Mouse (Mus musculus): ENCODE data around the gene Tnxb. TPM values are rescaled to one million over a fixed set of nuclear protein-coding genes. Genes with fewer than 3 reads are reported as not detected.
"Not testable (repeated sequence)": the region's sequence is repeated elsewhere in the genome, so short reads cannot be mapped to it uniquely, and the experiment has no call there.

Gene Tnxb
- polyA plus RNA-seq, 1 experiment: 0.77 TPM

- Histone ChIP-seq H3K36me3 (ENCODE audit: control insufficient read depth, insufficient read depth, low read length) (no peaks in the 10 kb centered on the region), H3K27ac (ENCODE audit: control insufficient read depth, insufficient read depth, low read depth, low read length) (no peak overlapping the region), H3K4me3 (ENCODE audit: control insufficient read depth, low read depth, low read length) (no peak overlapping the region), H3K4me1 (ENCODE audit: control insufficient read depth, insufficient read depth, low read length) (peaks cover 4% of the 10 kb centered on the region), H3K27me3 (ENCODE audit: control insufficient read depth, insufficient read depth, low read length) (no peaks in the 10 kb centered on the region)
- TF ChIP-seq CTCF (IDR thresholded peaks at IDR 0.05; ENCODE audit: control insufficient read depth, insufficient read depth, insufficient replicate concordance, low read depth, low read length) (no peak), POLR2A (IDR thresholded peaks at IDR 0.05; ENCODE audit: control insufficient read depth, low read depth, low read length) (no peak)
Measured at GRCm38 (mm10) chr17:34744206-34744605, 73.9 kb downstream of the Tnxb start.

- H3K4me3 ChIP-seq (ENCODE audit: control insufficient read depth, low read depth, low read length); H3K27ac ChIP-seq (ENCODE audit: control insufficient read depth, insufficient read depth, low read depth, low read length); H3K4me1 ChIP-seq (ENCODE audit: control insufficient read depth, insufficient read depth, low read length); H3K36me3 ChIP-seq (ENCODE audit: control insufficient read depth, insufficient read depth, low read length); H3K27me3 ChIP-seq (ENCODE audit: control insufficient read depth, insufficient read depth, low read length): not testable (repeated sequence)
Measured at GRCm38 (mm10) chr17:34744611-34745010, 74.3 kb downstream of the Tnxb start.

DNA sequence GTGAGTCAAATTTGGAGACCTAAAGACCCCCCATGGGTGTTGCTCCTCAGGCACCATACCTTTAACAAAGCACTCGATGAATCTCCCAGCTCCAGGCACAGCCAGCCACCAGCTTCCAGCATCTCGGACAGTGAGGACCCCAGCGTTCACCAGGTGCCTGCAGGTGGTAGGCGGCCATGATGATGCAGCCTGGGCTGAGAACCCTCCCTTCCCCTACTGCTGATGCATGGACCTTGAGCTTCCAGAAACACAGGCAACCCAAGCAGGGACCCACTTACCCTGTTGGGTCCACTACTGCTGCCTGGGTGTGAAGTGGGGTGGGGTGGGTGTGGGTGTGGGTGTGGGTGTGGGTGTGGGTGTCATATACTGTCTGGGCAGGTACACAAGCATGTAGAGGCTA is 74.8 kb downstream of the Tnxb start:
- H3K4me1 ChIP-seq (ENCODE audit: control insufficient read depth, insufficient read depth, low read length); H3K27ac ChIP-seq (ENCODE audit: control insufficient read depth, insufficient read depth, low read depth, low read length); H3K36me3 ChIP-seq (ENCODE audit: control insufficient read depth, insufficient read depth, low read length); H3K27me3 ChIP-seq (ENCODE audit: control insufficient read depth, insufficient read depth, low read length); H3K4me3 ChIP-seq (ENCODE audit: control insufficient read depth, low read depth, low read length): not testable (repeated sequence)

GRCm38 (mm10) chr17:34746531-34746930 is 76.2 kb downstream of the Tnxb start:
- Histone ChIP-seq H3K27ac (ENCODE audit: control insufficient read depth, insufficient read depth, low read depth, low read length) (no peak overlapping the region), H3K4me3 (ENCODE audit: control insufficient read depth, low read depth, low read length) (no peak overlapping the region), H3K27me3 (ENCODE audit: control insufficient read depth, insufficient read depth, low read length) (no peaks in the 10 kb centered on the region), H3K4me1 (ENCODE audit: control insufficient read depth, insufficient read depth, low read length) (peaks cover 2% of the 10 kb centered on the region; the same call in 1 of the 2 replicates), H3K36me3 (ENCODE audit: control insufficient read depth, insufficient read depth, low read length) (no peaks in the 10 kb centered on the region)
- TF ChIP-seq CTCF (IDR thresholded peaks at IDR 0.05; ENCODE audit: control insufficient read depth, insufficient read depth, insufficient replicate concordance, low read depth, low read length) (no peak), POLR2A (IDR thresholded peaks at IDR 0.05; ENCODE audit: control insufficient read depth, low read depth, low read length) (no peak)

DNA sequence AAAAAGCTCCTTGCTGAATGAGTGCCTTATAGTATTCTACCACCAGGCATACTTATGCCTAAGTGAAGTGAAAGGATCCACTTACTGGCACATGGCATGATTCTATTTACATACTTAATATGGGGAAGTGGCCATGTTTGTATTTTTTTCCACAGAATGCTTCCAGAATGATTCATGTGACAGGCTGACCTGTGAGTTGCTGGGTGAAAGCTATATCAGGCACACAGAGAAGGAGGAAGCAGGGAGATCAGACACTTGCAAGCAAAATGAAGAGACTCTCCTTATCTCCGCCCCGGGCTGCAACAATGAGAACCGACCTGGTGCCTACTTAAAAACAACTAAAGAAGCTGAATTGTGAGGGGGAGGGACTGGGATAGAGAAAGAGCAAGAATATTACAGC is 91.1 kb downstream of the Tnxb start:
- H3K36me3 ChIP-seq (ENCODE audit: control insufficient read depth, insufficient read depth, low read length): no peaks in the 10 kb centered on the region
- no peak for TF ChIP-seq POLR2A (IDR thresholded peaks at IDR 0.05; ENCODE audit: control insufficient read depth, low read depth, low read length)
- H3K27me3 ChIP-seq (ENCODE audit: control insufficient read depth, insufficient read depth, low read length): no peaks in the 10 kb centered on the region
- no peak overlapping the region for H3K4me3 ChIP-seq (ENCODE audit: control insufficient read depth, low read depth, low read length)
- no peak overlapping the region for H3K27ac ChIP-seq (ENCODE audit: control insufficient read depth, insufficient read depth, low read depth, low read length)
- no peaks in the 10 kb centered on the region for H3K4me1 ChIP-seq (ENCODE audit: control insufficient read depth, insufficient read depth, low read length)

Other genes with a start within 250 kb of the Tnxb start
- gene Btnl4, start 193.2 kb upstream of the Tnxb start, polyA plus RNA-seq (2012; rRNA removed): 0.09 TPM in 1 of 2 replicates, not detected in the other
- gene Btnl6, start 153.2 kb upstream of the Tnxb start, polyA plus RNA-seq (2012; rRNA removed): not detected in 2 replicates
- 7.2 and 12.3 TPM in 2 replicates for gene Notch4, start 106.3 kb upstream of the Tnxb start, polyA plus RNA-seq (2012; rRNA removed)
- gene Gpsm3, start 80.7 kb upstream of the Tnxb start, polyA plus RNA-seq (2012; rRNA removed): 1.7 and 1.9 TPM in 2 replicates
- 9.6 and 11.2 TPM in 2 replicates for gene Pbx2, start 79.3 kb upstream of the Tnxb start, polyA plus RNA-seq (2012; rRNA removed)
- gene Ager, start 72.7 kb upstream of the Tnxb start, polyA plus RNA-seq (2012; rRNA removed): 0.43 and 0.66 TPM in 2 replicates
- gene Rnf5, start 66.8 kb upstream of the Tnxb start, polyA plus RNA-seq (2012; rRNA removed): 56.6 and 63.4 TPM in 2 replicates
- gene Agpat1, start 66.3 kb upstream of the Tnxb start, polyA plus RNA-seq (2012; rRNA removed): 891 and 908 TPM in 2 replicates
- gene Egfl8, start 54.6 kb upstream of the Tnxb start, polyA plus RNA-seq (2012; rRNA removed): 0.53 and 0.54 TPM in 2 replicates
- 15.9 and 20.2 TPM in 2 replicates for gene Ppt2, start 42.0 kb upstream of the Tnxb start, polyA plus RNA-seq (2012; rRNA removed)
- 1.5 and 1.6 TPM in 2 replicates for gene Prrt1, start 41.0 kb upstream of the Tnxb start, polyA plus RNA-seq (2012; rRNA removed)
- 156 and 172 TPM in 2 replicates for gene Fkbpl, start 25.8 kb upstream of the Tnxb start, polyA plus RNA-seq (2012; rRNA removed)
- 27.9 and 28.4 TPM in 2 replicates for gene Atf6b, start 23.4 kb upstream of the Tnxb start, polyA plus RNA-seq (2012; rRNA removed)
- gene C4b, start 73.3 kb downstream of the Tnxb start, polyA plus RNA-seq (2012; rRNA removed): 15.0 and 17.6 TPM in 2 replicates
- 1.1 and 1.4 TPM in 2 replicates for gene Cyp21a1, start 134.0 kb downstream of the Tnxb start, polyA plus RNA-seq (2012; rRNA removed)
- gene Stk19, start 166.4 kb downstream of the Tnxb start, polyA plus RNA-seq (2012; rRNA removed): 41.3 and 46.3 TPM in 2 replicates
- 51.3 and 61.0 TPM in 2 replicates for gene Dxo, start 166.5 kb downstream of the Tnxb start, polyA plus RNA-seq (2012; rRNA removed)
- 137 and 142 TPM in 2 replicates for gene Skiv2l, start 179.7 kb downstream of the Tnxb start, polyA plus RNA-seq (2012; rRNA removed)
- 173 and 180 TPM in 2 replicates for gene Nelfe, start 179.9 kb downstream of the Tnxb start, polyA plus RNA-seq (2012; rRNA removed)
- 1.1 and 1.2 TPM in 2 replicates for gene Cfb, start 192.0 kb downstream of the Tnxb start, polyA plus RNA-seq (2012; rRNA removed)
- gene Zbtb12, start 208.9 kb downstream of the Tnxb start, polyA plus RNA-seq (2012; rRNA removed): 4.0 and 4.7 TPM in 2 replicates
- not detected in 2 replicates for gene Gm20547, start 211.5 kb downstream of the Tnxb start, polyA plus RNA-seq (2012; rRNA removed)
- gene C2, start 227.7 kb downstream of the Tnxb start, polyA plus RNA-seq (2012; rRNA removed): 14.8 and 15.3 TPM in 2 replicates
- 344 and 384 TPM in 2 replicates for gene Ehmt2, start 227.9 kb downstream of the Tnxb start, polyA plus RNA-seq (2012; rRNA removed)
- 0.52 and 2.2 TPM in 2 replicates for gene Slc44a4, start 243.9 kb downstream of the Tnxb start, polyA plus RNA-seq (2012; rRNA removed)

All from testis, adult 2 months (tissue).